Mouse (Mus musculus) stomach, embryonic 14.5 days (tissue): ENCODE data around the gene Hes5. TPM values are rescaled to one million over a fixed set of nuclear protein-coding genes. Genes with fewer than 3 reads are reported as not detected.

ENCODE experiments used
- ATAC-seq: fragments of 200-750 bp; cut with Nextera tagmentation; 2 replicates; pipeline ENCODE4 v1.8.0; 2017; ENCODE audit warnings: low read depth, moderate TSS enrichment; ENCODE audit not compliant: insufficient number of reproducible peaks, insufficient read depth, low FRiP score
- H3K27ac ChIP-seq: fragments of 300-500 bp; sonication (generic); 2 replicates; pipeline ENCODE4 v1.5.1; 2014; ENCODE audit warnings: mild to moderate bottlenecking, low read length, moderate library complexity, mixed read lengths
- H3K27me3 ChIP-seq: fragments of 300-500 bp; sonication (generic); 2 replicates; pipeline ENCODE4 v1.6.1; 2014; ENCODE audit warnings: low read length, control low read depth, mixed read lengths; ENCODE audit not compliant: control insufficient read depth, insufficient read depth
- H3K36me3 ChIP-seq: fragments of 300-500 bp; sonication (generic); 2 replicates; pipeline ENCODE4 v1.6.1; 2014; ENCODE audit warnings: mild to moderate bottlenecking, control low read depth, low read length, moderate library complexity, mixed read lengths; ENCODE audit not compliant: control insufficient read depth, insufficient read depth
- H3K4me1 ChIP-seq: fragments of 300-500 bp; sonication (generic); 2 replicates; pipeline ENCODE4 v1.6.1; 2014; ENCODE audit warnings: low read length, control low read depth, mixed read lengths; ENCODE audit not compliant: control insufficient read depth, insufficient read depth
- H3K4me2 ChIP-seq: fragments of 300-500 bp; sonication (generic); replicated peaks from 2 replicates; pipeline ENCODE4 v1.6.1; 2014; ENCODE audit warnings: low read depth, low read length, control low read depth
- H3K4me3 ChIP-seq: fragments of 300-500 bp; sonication (generic); 2 replicates; pipeline ENCODE4 v1.5.1; 2014; ENCODE audit warnings: low read depth, low read length, control low read depth
- H3K9ac ChIP-seq: fragments of 300-500 bp; sonication (generic); replicated peaks from 2 replicates; pipeline ENCODE4 v1.6.1; 2014; ENCODE audit warnings: low read depth, mild to moderate bottlenecking, control low read depth, low read length, moderate library complexity, mixed read lengths
- H3K9me3 ChIP-seq: fragments of 300-500 bp; sonication (generic); 2 replicates; pipeline ENCODE4 v1.6.1; 2016; ENCODE audit warnings: low read depth, low read length, control low read depth; ENCODE audit not compliant: control insufficient read depth
- WGBS: fragments of 180-500 bp; shearing (Covaris S2); extraction: QIAGEN DNeasy Blood & Tissue Kit; methylation state at CpG from one replicate; pipeline ENCODE4 v1.1.7; 2014; 5-methylcytosine and 5-hydroxymethylcytosine counted together
- polyA plus RNA-seq: library from polyadenylated mRNA; unstranded; fragments of >200 nt; fragmentation: Nextera tagmentation; extraction: Ambion mirVana; gene quantifications from 2 replicates; pipeline ENCODE4 v1.2.1, GENCODE M21; 2014

The Hes5 gene
- polyA plus RNA-seq = 0.91 and 1.1 TPM in 2 replicates

GRCm38 (mm10) chr4:154960690-154961225, at the start of gene Hes5:
Gene Hes5 (plus strand): TSS chr4:154960923.
- no peak for ATAC-seq
- Histone ChIP-seq H3K9me3 (no peaks in the 10 kb centered on the region), H3K4me3 (peak within 1 kb of the TSS; percentile 33), H3K4me2 (peak within 1 kb of the TSS; percentile 65), H3K9ac (peak within 1 kb of the TSS; percentile 14; the same call in 1 of the 2 replicates), H3K4me1 (peaks cover 38% of the 10 kb centered on the region), H3K27ac (no peak within 1 kb of the TSS), H3K27me3 (peaks cover 40% of the 10 kb centered on the region), H3K36me3 (no peaks in the 10 kb centered on the region)
- WGBS = under 1% methylated on average over 63 of the region's 65 CpGs

- H3K4me2 ChIP-seq = no peak overlapping the region
Measured at GRCm38 (mm10) chr4:154911644-154912043, 49.1 kb upstream of the Hes5 start.

DNA sequence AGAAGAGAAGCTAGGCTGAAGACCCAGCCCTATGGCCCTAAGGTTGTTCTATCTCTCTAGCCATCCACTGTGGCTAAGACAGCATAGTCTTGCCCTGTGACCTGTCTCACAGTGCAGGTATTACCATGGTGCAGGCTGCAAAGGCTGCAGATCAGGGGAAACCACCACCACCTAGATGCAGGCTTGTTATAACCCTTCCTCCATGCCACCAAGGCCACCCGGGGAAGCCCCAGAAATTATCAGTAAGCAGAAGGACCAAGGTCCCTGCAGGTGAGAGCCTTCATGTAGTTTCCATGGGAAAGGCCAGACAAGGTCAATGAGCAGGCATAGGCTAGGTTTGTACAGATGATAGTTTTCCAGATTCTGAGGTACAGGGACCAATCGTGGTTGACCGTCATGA, 46.9 kb upstream of the Hes5 start:
- Histone ChIP-seq H3K9ac (no peak overlapping the region), H3K27me3 (no peaks in the 10 kb centered on the region), H3K9me3 (no peaks in the 10 kb centered on the region), H3K27ac (no peak overlapping the region), H3K4me3 (no peak overlapping the region), H3K36me3 (no peaks in the 10 kb centered on the region), H3K4me1 (peaks cover 15% of the 10 kb centered on the region), H3K4me2 (no peak overlapping the region)
- WGBS = 88% methylated on average over 3 of the region's 3 CpGs
- ATAC-seq = no peak; the same call in 1 of the 2 replicates

More at GRCm38 (mm10) chr4:154911644-154912043, 49.1 kb upstream of the Hes5 start:
- Histone ChIP-seq H3K27me3 (no peaks in the 10 kb centered on the region), H3K9me3 (no peaks in the 10 kb centered on the region), H3K4me3 (no peak overlapping the region), H3K4me1 (peaks cover 18% of the 10 kb centered on the region), H3K27ac (no peak overlapping the region), H3K9ac (no peak overlapping the region), H3K36me3 (no peaks in the 10 kb centered on the region)
- WGBS = 69% methylated on average over 2 of the region's 2 CpGs
- ATAC-seq = peak; percentile 78

DNA sequence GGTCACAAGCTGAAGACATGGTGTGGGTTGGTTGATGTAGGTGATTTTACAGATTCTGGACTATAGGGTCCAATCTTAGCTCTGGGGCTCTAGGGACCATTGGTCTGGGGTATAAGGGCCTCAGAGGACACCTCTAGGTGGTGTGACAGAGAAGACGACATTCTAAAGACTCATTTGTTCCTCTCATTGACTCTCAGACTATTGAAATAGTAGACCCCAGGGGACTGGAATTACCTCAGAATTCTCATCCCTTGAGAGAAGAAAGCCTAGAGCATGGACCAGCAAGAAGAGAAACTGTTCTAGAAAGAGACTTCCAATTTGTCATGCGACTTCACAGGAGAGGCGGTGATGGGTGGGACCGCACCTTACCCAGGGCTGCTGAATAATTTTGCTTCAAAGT, 46.5 kb upstream of the Hes5 start:
- Histone ChIP-seq H3K27me3 (no peaks in the 10 kb centered on the region), H3K36me3 (no peaks in the 10 kb centered on the region), H3K4me3 (no peak overlapping the region), H3K27ac (no peak overlapping the region), H3K4me1 (peaks cover 15% of the 10 kb centered on the region), H3K9ac (no peak overlapping the region), H3K4me2 (no peak overlapping the region), H3K9me3 (no peaks in the 10 kb centered on the region)
- ATAC-seq = no peak
- 92% methylated on average over 4 of the region's 4 CpGs for WGBS

DNA sequence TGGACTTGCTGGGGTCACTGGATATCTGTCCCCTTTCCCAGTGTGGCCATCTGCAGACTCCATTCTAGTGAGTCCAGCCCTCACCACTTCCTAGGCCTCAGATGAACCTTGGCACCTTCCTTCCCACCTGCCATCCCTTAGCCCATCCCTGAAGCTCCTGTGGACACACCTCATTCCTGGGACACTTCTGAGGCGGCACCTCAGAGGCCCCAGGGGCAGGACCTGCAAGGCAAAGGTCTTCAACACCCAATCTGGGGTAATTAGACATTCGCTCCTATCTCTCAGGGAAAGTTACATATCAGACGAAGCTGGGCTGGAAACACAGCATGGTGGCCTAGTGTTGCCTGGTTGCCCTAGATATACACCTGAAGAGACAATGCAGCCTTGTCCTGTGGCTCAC, 46.0 kb upstream of the Hes5 start:
- H3K36me3 ChIP-seq = no peaks in the 10 kb centered on the region
- H3K27me3 ChIP-seq = no peaks in the 10 kb centered on the region
- WGBS = 64% methylated on average over 3 of the region's 3 CpGs
- H3K27ac ChIP-seq = no peak overlapping the region
- no peak overlapping the region for H3K4me3 ChIP-seq
- H3K4me1 ChIP-seq = peaks cover 15% of the 10 kb centered on the region
- H3K4me2 ChIP-seq = no peak overlapping the region
- no peak overlapping the region for H3K9ac ChIP-seq
- H3K9me3 ChIP-seq = no peaks in the 10 kb centered on the region
- no peak for ATAC-seq

DNA sequence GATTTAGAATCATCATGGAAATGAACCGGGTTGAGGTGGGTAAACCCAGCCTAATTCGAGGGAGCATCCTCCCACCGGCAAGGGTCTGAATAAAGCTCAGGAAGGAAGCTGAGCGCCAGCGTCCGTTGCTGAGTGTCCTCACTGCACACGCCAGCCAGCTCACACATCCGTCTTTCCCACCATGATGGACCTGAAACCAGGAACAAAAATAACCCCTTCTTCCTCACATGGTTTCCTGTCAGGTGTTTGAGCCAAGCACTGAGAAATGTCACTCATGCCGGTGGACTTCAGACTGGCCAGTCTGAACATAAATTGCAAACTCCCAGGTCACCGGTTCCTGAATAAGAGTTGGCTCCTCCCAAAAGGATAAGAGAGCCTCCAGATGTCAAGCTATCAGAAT, 45.4 kb upstream of the Hes5 start:
- H3K4me3 ChIP-seq = no peak overlapping the region
- no peak for ATAC-seq
- 70% methylated on average over 10 of the region's 10 CpGs for WGBS
- H3K9me3 ChIP-seq = no peaks in the 10 kb centered on the region
- H3K4me2 ChIP-seq = no peak overlapping the region
- H3K36me3 ChIP-seq = no peaks in the 10 kb centered on the region
- no peak overlapping the region for H3K27ac ChIP-seq
- H3K4me1 ChIP-seq = peaks cover 13% of the 10 kb centered on the region
- H3K27me3 ChIP-seq = no peaks in the 10 kb centered on the region
- H3K9ac ChIP-seq = no peak overlapping the region

GRCm38 (mm10) chr4:154916662-154917061, 44.1 kb upstream of the Hes5 start:
- Histone ChIP-seq H3K4me3 (no peak overlapping the region), H3K9me3 (no peaks in the 10 kb centered on the region), H3K9ac (no peak overlapping the region), H3K36me3 (no peaks in the 10 kb centered on the region), H3K27ac (no peak overlapping the region), H3K4me1 (no peaks in the 10 kb centered on the region), H3K27me3 (no peaks in the 10 kb centered on the region), H3K4me2 (no peak overlapping the region)
- 83% methylated on average over 4 of the region's 4 CpGs for WGBS
- ATAC-seq = no peak

DNA sequence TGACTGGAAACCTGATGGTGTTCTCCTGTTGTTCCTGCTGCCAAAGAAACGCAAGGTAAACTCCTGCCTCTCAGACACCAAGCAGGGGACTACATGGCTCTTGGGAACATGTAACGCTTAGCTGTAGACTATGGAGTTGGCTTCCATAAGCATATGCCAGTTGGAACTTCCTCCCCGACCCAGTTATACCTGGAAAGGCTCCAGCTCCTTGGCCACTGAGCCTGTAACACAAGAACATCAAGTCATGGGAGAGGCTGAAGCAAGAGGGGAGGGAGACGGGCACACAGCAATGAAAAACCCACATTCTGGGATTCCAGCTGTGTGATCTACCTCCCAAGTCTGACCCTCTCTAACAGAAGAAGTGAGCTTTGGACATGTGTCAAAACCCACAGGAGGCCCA, 38.4 kb upstream of the Hes5 start:
- Histone ChIP-seq H3K9ac (no peak overlapping the region), H3K4me1 (peaks cover 6% of the 10 kb centered on the region; the same call in 1 of the 2 replicates), H3K4me3 (no peak overlapping the region), H3K27me3 (no peaks in the 10 kb centered on the region), H3K27ac (no peak overlapping the region), H3K36me3 (no peaks in the 10 kb centered on the region), H3K4me2 (no peak overlapping the region), H3K9me3 (no peaks in the 10 kb centered on the region)
- ATAC-seq = no peak
- 83% methylated on average over 4 of the region's 4 CpGs for WGBS

DNA sequence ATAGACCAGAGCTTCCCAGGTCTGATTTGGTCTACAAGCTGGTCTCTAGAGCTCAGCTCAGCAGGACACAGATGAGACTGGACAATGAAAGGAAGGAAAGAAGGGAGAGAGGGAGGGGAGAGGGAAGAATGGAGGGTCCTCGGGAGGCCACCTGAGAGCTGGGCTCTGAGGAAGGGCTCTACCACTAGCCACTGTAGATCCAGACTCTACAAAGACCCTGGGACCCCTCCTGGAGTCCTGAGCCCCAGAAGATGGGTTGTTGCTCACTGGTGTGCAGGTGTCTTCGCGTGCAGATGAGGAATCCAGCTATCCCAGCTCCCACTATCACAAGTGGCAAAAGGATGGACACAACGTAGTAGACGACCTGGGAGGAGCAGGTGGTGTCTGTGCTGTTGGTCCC, 37.8 kb upstream of the Hes5 start:
- Histone ChIP-seq H3K4me2 (no peak overlapping the region), H3K9me3 (no peaks in the 10 kb centered on the region), H3K27ac (no peak overlapping the region), H3K9ac (no peak overlapping the region), H3K4me3 (no peak overlapping the region), H3K27me3 (no peaks in the 10 kb centered on the region), H3K36me3 (no peaks in the 10 kb centered on the region), H3K4me1 (peaks cover 12% of the 10 kb centered on the region)
- WGBS = 85% methylated on average over 5 of the region's 5 CpGs
- ATAC-seq = no peak
